Mouse (Mus musculus): Measurements from ENCODE around the gene Whamm. TPM values are rescaled to one million over a fixed set of nuclear protein-coding genes. Genes with fewer than 3 reads are reported as not detected.

Gene Whamm
- total and polyA plus RNA-seq, 3 experiments: 5.4 to 13.3 (median 13.3) TPM

GRCm38 (mm10) chr7:81577872-81578271, 6.8 kb downstream of the Whamm start:
- no peak overlapping the region for H3K4me2 ChIP-seq (ENCODE audit: insufficient read depth, low read depth, poor library complexity, severe bottlenecking)
- no peak for DNase-seq (ENCODE audit: extremely low read depth)
- no peaks in the 10 kb centered on the region for H3K9me3 ChIP-seq (replicated peaks; ENCODE audit: low read length)
- H3K4me3 ChIP-seq (replicated peaks in 1 of 3; ENCODE audit: low read depth in 2 of 3, low read length in 2 of 3, poor library complexity in 1 of 3): no peak overlapping the region
- in situ Hi-C loops (cut with MboI; ENCODE audit: low pct_ligation_motif_present, low pct_unique_long_range_greater_than_20kb, low sequenced_read_pairs) (no loop called here), dilution Hi-C loops (cut with MboI; ENCODE audit: extremely low pct_ligation_motif_present, extremely low pct_unique_long_range_greater_than_20kb, low sequenced_read_pairs) (no loop called here)
- no peak overlapping the region for H3K9ac ChIP-seq (ENCODE audit: insufficient read depth, low read depth)
- H3K4me1 ChIP-seq (ENCODE audit: control insufficient read depth in 1 of 2, insufficient read depth in 2 of 2): peaks cover 0 to 17% of the 10 kb centered on the region in 2 experiments; a peak in 2 of 4 replicates
- H3K79me2 ChIP-seq (replicated peaks; ENCODE audit: control insufficient read depth, extremely low read depth, insufficient read depth, poor library complexity, severe bottlenecking): peaks cover 14% of the 10 kb centered on the region
- peaks cover 36 to 61% of the 10 kb centered on the region in 2 experiments for H3K36me3 ChIP-seq (replicated peaks in 1 of 2; ENCODE audit: control insufficient read depth in 1 of 2, insufficient read depth in 1 of 2, low read length in 1 of 2)
- no peaks in the 10 kb centered on the region for H3K27me3 ChIP-seq (replicated peaks)
- no peak overlapping the region for H3K27ac ChIP-seq (ENCODE audit: insufficient read depth, low read depth)
- no peak for TF ChIP-seq ETS1 (conservative IDR thresholded peaks at IDR 0.05; ENCODE audit: low read depth, low read length)
- no peak for TF ChIP-seq SIN3A (IDR thresholded peaks at IDR 0.05; ENCODE audit: low read length)
- TF ChIP-seq ZKSCAN1 (IDR thresholded peaks at IDR 0.05; ENCODE audit: borderline replicate concordance, low read depth, low read length): no peak
- TF ChIP-seq HCFC1 (IDR thresholded peaks at IDR 0.05; ENCODE audit: low read depth, low read length): no peak
- no peak for TF ChIP-seq RCOR1 (conservative IDR thresholded peaks at IDR 0.05; ENCODE audit: low read depth, low read length)
- TF ChIP-seq USF1 (IDR thresholded peaks at IDR 0.05; ENCODE audit: low read depth, low read length): no peak
- no peak for TF ChIP-seq GABPA (IDR thresholded peaks at IDR 0.05; ENCODE audit: insufficient replicate concordance, low read depth, low read length)

- no peak overlapping the region for H3K4me3 ChIP-seq (replicated peaks in 1 of 3; ENCODE audit: low read depth in 2 of 3, low read length in 2 of 3, poor library complexity in 1 of 3)
- no peak for DNase-seq (ENCODE audit: extremely low read depth)
- H3K9me3 ChIP-seq (replicated peaks; ENCODE audit: low read length): no peaks in the 10 kb centered on the region
- no peaks in the 10 kb centered on the region for H3K27me3 ChIP-seq (replicated peaks)
- in situ Hi-C loops (cut with MboI; ENCODE audit: low pct_ligation_motif_present, low pct_unique_long_range_greater_than_20kb, low sequenced_read_pairs) (no loop called here), dilution Hi-C loops (cut with MboI; ENCODE audit: extremely low pct_ligation_motif_present, extremely low pct_unique_long_range_greater_than_20kb, low sequenced_read_pairs) (no loop called here)
- H3K4me2 ChIP-seq (ENCODE audit: insufficient read depth, low read depth, poor library complexity, severe bottlenecking): no peak overlapping the region
- peaks cover 36 to 61% of the 10 kb centered on the region in 2 experiments for H3K36me3 ChIP-seq (replicated peaks in 1 of 2; ENCODE audit: control insufficient read depth in 1 of 2, insufficient read depth in 1 of 2, low read length in 1 of 2)
- TF ChIP-seq USF2 (conservative IDR thresholded peaks at IDR 0.05; ENCODE audit: low read depth, low read length): no peak
- TF ChIP-seq EP300 (IDR thresholded peaks at IDR 0.05; ENCODE audit: low read length): no peak
- no peak for TF ChIP-seq IRF4 (IDR thresholded peaks at IDR 0.05; ENCODE audit: low read depth, low read length)
- no peak for TF ChIP-seq UBTF (IDR thresholded peaks at IDR 0.05; ENCODE audit: low read depth, low read length)
- TF ChIP-seq MAX (IDR thresholded peaks at IDR 0.05; ENCODE audit: low read length): no peak
- TF ChIP-seq MXI1 (IDR thresholded peaks at IDR 0.05; ENCODE audit: low read depth, low read length): no peak
- no peak for TF ChIP-seq ZMIZ1 (IDR thresholded peaks at IDR 0.05; ENCODE audit: low read depth, low read length)
- no peak for TF ChIP-seq BHLHE40 (IDR thresholded peaks at IDR 0.05; ENCODE audit: low read depth, low read length)
- no peak overlapping the region for H3K27ac ChIP-seq (ENCODE audit: insufficient read depth, low read depth)
- peaks cover 0 to 11% of the 10 kb centered on the region in 2 experiments; a peak in 2 of 4 replicates for H3K4me1 ChIP-seq (ENCODE audit: control insufficient read depth in 1 of 2, insufficient read depth in 2 of 2)
- no peak overlapping the region for H3K9ac ChIP-seq (ENCODE audit: insufficient read depth, low read depth)
- H3K79me2 ChIP-seq (replicated peaks; ENCODE audit: control insufficient read depth, extremely low read depth, insufficient read depth, poor library complexity, severe bottlenecking): peaks cover 9% of the 10 kb centered on the region
Measured at GRCm38 (mm10) chr7:81578413-81578812, 7.3 kb downstream of the Whamm start.

All from CH12.LX (cell line).